Mouse (Mus musculus): ENCODE data around the gene Olfr102. TPM values are rescaled to one million over a fixed set of nuclear protein-coding genes. Genes with fewer than 3 reads are reported as not detected.

Olfr102 gene
- total RNA-seq (2015; ENCODE audit: low replicate concordance) = not detected in 2 replicates
- not detected in 2 replicates for total RNA-seq (2017; ENCODE audit: low replicate concordance)

DNA sequence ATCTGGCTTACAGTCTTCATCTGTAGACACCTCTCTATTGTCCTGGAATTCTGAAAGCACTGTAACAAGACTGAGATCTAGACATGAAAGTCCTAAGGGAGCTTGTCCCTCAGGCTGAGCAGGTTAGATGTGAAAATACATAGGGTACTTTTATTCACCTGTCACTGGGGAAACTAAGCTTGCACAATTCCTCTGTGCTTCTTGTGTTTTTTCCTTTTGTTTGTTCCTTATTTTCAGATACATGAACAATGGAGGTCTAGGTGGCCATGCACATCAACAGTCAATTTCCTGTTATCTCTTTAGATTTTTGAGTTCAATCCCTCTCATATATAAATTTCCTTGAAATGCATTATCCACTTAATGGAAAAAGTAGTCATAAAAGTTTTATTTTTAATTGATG, at the start of gene Olfr102:
Olfr102 (minus strand) TSS at position 101 of the 400 bp plus-strand sequence.
- ATAC-seq (replicated peaks; ENCODE audit: low FRiP score, poor library complexity, severe bottlenecking) = no peak

DNA sequence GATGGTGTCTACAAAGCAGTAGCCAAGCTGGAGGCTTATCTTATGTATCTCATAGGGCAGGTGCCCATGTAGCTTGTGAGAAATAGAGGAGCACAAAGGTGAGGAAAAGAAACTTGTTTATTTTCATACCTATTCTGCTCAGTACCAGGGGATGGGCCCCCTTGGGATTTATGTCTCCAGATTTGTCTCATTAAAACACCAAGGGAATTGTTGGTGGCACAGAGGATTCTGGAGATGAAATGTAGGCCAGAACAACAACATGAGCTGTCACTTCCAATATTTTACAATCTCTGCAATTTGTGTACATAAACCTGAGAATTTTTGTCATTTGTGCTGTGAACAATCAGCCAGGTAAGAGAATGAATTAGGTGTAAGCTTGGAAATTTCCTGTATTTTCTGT, 42.4 kb upstream of the Olfr102 start, which contains the start of gene Olfr104-ps:
Olfr104-ps (plus strand) TSS at position 301 of the 400 bp plus-strand sequence.
- no peak for ATAC-seq (replicated peaks; ENCODE audit: low FRiP score, poor library complexity, severe bottlenecking)

DNA sequence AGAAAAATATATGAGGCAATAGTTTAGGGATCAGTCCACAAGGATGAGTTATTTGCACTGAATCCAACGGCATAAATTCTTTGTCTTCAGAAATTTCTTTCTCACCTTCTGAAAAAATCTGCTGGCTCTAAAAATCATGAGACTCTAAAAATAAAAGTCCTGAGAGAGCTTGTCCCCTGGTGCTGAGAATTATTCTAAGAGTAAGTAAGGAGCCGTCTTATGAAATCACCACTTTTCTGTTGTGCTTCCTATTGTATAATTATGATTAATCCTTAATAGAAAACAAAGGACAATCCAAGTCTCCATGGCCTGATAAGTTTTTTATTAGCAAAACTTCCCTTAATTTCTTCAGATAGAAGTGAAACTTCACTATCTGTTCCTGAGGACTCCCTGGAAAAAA, 22.7 kb upstream of the Olfr102 start, which contains the start of gene Olfr103:
Olfr103 (minus strand) TSS at position 101 of the 400 bp plus-strand sequence.
- ATAC-seq (replicated peaks; ENCODE audit: low FRiP score, poor library complexity, severe bottlenecking) = no peak

DNA sequence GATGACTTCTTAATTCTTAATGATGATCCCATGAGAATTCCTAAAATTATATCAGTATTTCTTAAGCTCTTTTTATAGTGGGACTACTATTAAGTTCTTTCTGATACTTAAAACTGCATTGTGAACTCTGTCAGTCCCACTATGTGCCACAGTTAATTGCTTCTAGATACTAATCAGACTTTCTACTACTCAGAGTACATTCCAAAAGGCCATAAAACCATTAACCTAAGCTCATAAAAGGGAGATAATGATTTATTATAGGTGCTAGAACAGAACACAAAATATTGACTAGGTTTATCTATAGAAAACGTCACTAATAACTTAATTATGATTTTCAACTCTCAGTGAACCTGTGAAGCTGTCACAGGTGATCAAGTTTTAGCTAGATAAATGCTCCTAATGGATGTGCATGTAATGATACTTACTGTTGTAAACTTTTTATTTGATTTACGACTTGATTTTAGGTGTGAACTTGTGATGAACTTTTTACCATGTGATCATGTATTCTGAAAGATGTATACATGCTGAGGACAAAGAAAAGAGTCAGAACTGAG, 6.6 kb downstream of the Olfr102 start:
- no peak for ATAC-seq (replicated peaks; ENCODE audit: low FRiP score, poor library complexity, severe bottlenecking)

DNA sequence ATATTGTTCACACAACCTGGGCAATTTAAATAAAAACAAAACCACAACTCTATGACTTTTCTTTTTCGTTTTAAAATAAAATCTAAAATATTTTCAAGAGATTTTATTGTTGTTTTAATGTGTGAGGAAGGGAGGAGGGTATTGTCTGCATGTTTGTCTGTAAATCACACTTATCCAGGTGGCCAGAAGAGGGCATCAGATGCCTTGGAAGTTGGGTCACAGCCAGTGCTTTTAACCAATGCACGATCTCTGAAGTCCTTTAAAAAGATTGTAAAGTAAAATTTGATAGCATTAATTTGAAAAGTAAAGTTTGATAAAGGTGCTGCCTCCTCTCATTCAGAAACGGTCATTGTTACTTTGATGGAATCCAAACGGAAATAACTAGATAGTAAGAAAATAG, 8.4 kb downstream of the Olfr102 start:
- no peak for ATAC-seq (replicated peaks; ENCODE audit: low FRiP score, poor library complexity, severe bottlenecking)

DNA sequence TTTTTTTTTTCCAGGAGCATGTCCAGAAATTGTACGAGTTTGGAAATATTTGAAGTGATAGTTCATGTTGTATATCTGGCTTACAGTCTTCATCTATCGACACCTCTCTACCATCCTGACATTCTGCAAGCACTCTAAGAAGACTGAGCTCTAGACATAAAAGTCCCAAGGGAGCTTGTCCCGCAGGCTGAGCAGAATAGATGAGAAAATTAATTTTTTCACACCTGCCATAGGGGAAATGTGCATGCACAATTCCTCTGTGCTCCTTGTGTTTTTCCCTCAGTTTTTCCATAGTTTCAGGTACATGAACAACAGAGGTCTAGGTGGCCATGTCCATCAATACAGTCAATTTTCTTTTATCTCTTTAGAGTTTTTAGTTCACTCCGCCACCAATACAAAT, 12.6 kb downstream of the Olfr102 start, which contains the start of gene Olfr101:
Olfr101 (minus strand) TSS at position 101 of the 400 bp plus-strand sequence.
- ATAC-seq (replicated peaks; ENCODE audit: low FRiP score, poor library complexity, severe bottlenecking) = no peak

DNA sequence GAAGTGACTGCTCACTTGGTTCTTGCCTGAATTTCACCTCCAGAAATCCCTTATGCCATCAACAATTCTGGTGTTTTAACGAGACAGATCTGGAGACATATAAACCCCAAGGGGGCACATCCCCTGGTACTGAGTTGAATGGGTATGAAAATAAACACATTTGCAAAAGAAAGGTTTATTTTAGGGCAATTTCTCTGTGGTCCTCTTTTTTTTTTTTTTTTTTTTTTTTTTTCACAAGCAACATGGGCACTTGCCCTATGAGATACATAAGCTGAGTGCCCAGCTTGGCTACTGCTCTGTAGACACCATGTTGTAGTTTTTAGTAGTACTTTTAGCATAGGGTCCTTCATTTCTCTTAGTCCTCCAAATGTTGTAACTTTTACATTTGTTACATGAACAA, 33.5 kb downstream of the Olfr102 start, which contains the start of gene Olfr99:
Olfr99 (minus strand) TSS at position 101 of the 400 bp plus-strand sequence.
- no peak for ATAC-seq (replicated peaks; ENCODE audit: low FRiP score, poor library complexity, severe bottlenecking)

DNA sequence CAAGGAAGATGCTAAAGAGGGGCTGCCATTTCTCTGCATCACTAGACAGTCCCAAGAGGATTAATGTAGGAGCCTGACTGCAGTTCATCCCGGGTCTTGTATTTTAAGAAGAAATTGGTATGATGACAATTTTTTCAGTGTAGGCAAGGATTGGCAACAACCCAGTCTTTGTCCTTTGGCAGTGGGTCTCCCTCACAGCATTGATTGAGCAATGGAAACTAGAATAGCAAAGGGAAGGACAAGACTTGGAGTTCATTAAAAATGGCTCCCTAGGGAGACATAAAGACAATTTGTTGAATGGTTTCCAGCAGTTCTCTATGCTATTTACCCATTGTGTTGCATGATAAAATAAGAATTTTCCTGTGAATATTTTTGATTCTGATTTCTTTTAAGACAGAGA, 36.5 kb downstream of the Olfr102 start:
- no peak for ATAC-seq (replicated peaks; ENCODE audit: low FRiP score, poor library complexity, severe bottlenecking)

DNA sequence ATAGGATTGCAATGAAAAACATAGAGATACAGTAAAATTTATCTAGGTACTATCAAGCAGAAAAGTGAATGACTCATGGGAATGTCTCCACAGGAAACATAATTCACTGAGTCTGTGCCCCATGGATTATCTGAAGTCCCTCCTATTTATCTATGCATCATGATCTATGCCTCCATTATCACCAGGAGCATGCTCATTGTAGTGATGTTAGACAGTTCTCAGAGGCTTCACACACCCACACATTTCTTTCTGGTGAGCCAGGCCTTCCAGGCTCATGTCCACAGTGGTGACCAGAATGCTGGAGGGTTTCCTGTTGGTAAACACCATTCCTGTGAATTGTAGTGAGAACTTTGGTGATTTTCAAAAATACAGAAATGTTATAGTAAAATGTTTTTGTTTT, 40.3 kb downstream of the Olfr102 start:
- no peak for ATAC-seq (replicated peaks; ENCODE audit: low FRiP score, poor library complexity, severe bottlenecking)

DNA sequence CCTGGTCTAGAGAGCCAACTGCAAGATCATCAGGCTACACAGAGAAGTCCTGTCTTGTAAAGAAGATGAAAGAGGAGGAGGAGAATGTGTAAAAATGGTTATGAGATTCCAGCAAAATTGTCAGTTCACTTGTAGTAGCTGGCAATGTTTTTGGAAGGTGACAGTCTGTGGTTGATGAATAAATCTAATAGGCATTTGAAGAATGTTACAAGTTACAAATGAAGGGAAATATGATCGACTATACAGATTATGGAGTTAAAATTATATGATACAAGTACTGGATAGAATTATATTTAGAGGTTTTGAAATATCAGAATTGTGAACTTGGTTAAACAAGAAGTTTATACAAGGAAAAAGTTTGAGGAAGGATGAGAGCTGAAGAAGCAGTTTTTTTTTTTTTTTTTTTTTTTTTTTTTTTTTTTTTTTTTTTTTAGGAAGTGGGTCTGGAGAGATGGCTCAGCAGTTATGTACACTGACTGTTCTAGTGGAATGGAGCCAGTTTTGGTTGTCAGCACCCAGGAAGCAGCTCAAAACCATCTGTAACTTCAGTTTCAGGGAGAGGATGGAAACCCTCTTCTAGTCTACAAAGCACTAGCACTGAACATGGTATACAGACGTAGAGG, 41.1 kb downstream of the Olfr102 start:
- no peak for ATAC-seq (replicated peaks; ENCODE audit: low FRiP score, poor library complexity, severe bottlenecking)

DNA sequence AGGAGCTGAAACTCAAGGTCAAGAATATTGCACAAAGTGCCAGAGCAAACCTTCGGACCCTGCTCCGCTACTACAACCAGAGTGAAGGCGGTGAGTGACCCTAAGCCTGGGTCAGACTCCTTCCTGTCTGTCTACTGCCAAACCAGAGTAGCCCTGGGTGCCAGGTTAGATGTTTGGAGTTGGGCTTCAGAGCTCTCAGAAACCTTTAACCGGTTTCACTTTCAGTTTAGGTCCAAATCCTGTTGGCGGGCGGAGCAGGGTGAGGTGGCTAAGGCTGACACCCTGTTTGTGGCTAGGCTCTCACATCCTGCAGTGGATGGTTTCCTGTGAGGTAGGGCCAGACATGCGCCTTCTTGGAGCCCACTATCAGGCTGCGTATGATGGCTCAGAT, 46.2 kb downstream of the Olfr102 start:
- ATAC-seq (replicated peaks; ENCODE audit: low FRiP score, poor library complexity, severe bottlenecking) = peak; percentile 69

DNA sequence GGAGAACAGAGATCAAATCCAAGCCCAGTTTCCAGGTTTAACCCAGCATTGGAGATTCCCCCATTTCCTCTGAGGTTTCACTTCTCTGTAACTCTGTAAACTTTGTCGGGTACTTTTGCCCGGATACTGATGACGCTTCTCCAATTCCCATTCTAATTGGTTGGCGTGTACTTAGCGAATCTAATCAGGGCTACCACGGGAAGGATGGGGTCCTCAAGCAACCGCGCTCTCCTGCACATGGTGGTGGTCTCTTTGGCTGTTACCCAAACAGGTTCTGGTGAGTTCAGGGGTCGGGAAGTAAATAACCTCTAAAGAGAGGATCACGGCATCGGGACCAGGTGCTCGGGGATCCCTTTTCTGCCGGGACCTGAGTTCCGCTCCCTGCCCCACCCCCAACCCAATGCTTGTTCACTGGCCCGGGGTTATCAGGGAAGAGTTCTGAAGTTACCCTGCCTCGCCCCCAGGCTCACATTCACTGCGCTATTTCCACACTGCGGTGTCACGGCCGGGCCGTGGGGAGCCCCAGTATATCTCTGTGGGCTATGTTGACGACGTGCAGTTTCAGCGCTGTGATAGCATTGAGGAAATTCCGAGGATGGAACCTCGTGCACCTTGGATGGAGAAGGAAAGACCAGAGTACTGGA, 46.7 kb downstream of the Olfr102 start, which contains the start of gene H2-M3:
H2-M3 (plus strand) TSS at position 163 of the 644 bp plus-strand sequence.
- peak; percentile 87 for ATAC-seq (replicated peaks; ENCODE audit: low FRiP score, poor library complexity, severe bottlenecking)

DNA sequence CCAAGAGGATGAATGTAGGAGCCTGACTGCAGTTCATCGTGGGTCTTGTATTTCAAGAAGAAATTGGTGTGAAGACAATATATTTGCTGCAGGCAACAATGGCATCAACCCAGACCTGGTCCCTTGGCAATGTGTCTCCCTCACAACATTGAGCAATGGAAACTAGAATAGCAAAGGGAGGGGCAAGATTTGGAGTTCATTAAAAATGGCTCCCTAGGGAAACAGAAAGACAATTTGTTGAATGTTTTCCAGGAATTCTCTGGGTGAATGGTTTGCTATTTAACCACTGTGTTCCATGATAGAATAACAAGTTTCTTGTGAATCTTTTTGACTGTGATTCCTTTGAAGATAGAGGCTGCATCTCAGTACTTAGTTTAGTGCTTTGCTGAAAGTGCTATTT, 53.2 kb downstream of the Olfr102 start, which contains the start of gene Olfr98:
Olfr98 (minus strand) TSS at position 124 of the 400 bp plus-strand sequence.
- ATAC-seq (replicated peaks; ENCODE audit: low FRiP score, poor library complexity, severe bottlenecking) = no peak

Other genes starting within 250 kb of the Olfr102 start
- gene Olfr90, start 228.6 kb downstream of the Olfr102 start, total RNA-seq (2015; ENCODE audit: low replicate concordance) = not detected in 2 replicates
- gene Olfr90, start 228.6 kb downstream of the Olfr102 start, total RNA-seq (2017; ENCODE audit: low replicate concordance) = not detected in 2 replicates
- not detected in 2 replicates for gene Olfr91, start 218.8 kb downstream of the Olfr102 start, total RNA-seq (2015; ENCODE audit: low replicate concordance)
- gene Olfr91, start 218.8 kb downstream of the Olfr102 start, total RNA-seq (2017; ENCODE audit: low replicate concordance) = not detected in 2 replicates
- gene Olfr92, start 197.0 kb downstream of the Olfr102 start, total RNA-seq (2015; ENCODE audit: low replicate concordance) = not detected in 2 replicates
- gene Olfr92, start 197.0 kb downstream of the Olfr102 start, total RNA-seq (2017; ENCODE audit: low replicate concordance) = not detected in 2 replicates
- gene Olfr93, start 155.6 kb downstream of the Olfr102 start, total RNA-seq (2015; ENCODE audit: low replicate concordance) = not detected in 2 replicates
- gene Olfr93, start 155.6 kb downstream of the Olfr102 start, total RNA-seq (2017; ENCODE audit: low replicate concordance) = not detected in 2 replicates
- 5.4 TPM in 1 of 2 replicates, not detected in the other for gene Ubd, start 123.2 kb downstream of the Olfr102 start, total RNA-seq (2015; ENCODE audit: low replicate concordance)
- 1.7 and 4.7 TPM in 2 replicates for gene Ubd, start 123.2 kb downstream of the Olfr102 start, total RNA-seq (2017; ENCODE audit: low replicate concordance)
- gene Olfr94, start 116.1 kb downstream of the Olfr102 start, total RNA-seq (2015; ENCODE audit: low replicate concordance) = not detected in 2 replicates
- not detected in 2 replicates for gene Olfr94, start 116.1 kb downstream of the Olfr102 start, total RNA-seq (2017; ENCODE audit: low replicate concordance)
- gene Olfr95, start 103.9 kb downstream of the Olfr102 start, total RNA-seq (2015; ENCODE audit: low replicate concordance) = not detected in 2 replicates
- gene Olfr95, start 103.9 kb downstream of the Olfr102 start, total RNA-seq (2017; ENCODE audit: low replicate concordance) = not detected in 2 replicates
- not detected in 2 replicates for gene Olfr96, start 96.9 kb downstream of the Olfr102 start, total RNA-seq (2015; ENCODE audit: low replicate concordance)
- not detected in 2 replicates for gene Olfr96, start 96.9 kb downstream of the Olfr102 start, total RNA-seq (2017; ENCODE audit: low replicate concordance)
- not detected in 2 replicates for gene Olfr97, start 79.7 kb downstream of the Olfr102 start, total RNA-seq (2015; ENCODE audit: low replicate concordance)
- not detected in 2 replicates for gene Olfr97, start 79.7 kb downstream of the Olfr102 start, total RNA-seq (2017; ENCODE audit: low replicate concordance)
- not detected in 2 replicates for gene Olfr98, start 53.3 kb downstream of the Olfr102 start, total RNA-seq (2015; ENCODE audit: low replicate concordance)
- gene Olfr98, start 53.3 kb downstream of the Olfr102 start, total RNA-seq (2017; ENCODE audit: low replicate concordance) = not detected in 2 replicates
- gene H2-M3, start 46.8 kb downstream of the Olfr102 start, total RNA-seq (2015; ENCODE audit: low replicate concordance) = not detected in 2 replicates
- gene H2-M3, start 46.8 kb downstream of the Olfr102 start, total RNA-seq (2017; ENCODE audit: low replicate concordance) = 2.9 and 3.3 TPM in 2 replicates
- gene Olfr99, start 33.6 kb downstream of the Olfr102 start, total RNA-seq (2015; ENCODE audit: low replicate concordance) = not detected in 2 replicates
- 1.7 TPM in 1 of 2 replicates, not detected in the other for gene Olfr99, start 33.6 kb downstream of the Olfr102 start, total RNA-seq (2017; ENCODE audit: low replicate concordance)
- not detected in 2 replicates for gene Olfr101, start 12.7 kb downstream of the Olfr102 start, total RNA-seq (2015; ENCODE audit: low replicate concordance)
- not detected in 2 replicates for gene Olfr101, start 12.7 kb downstream of the Olfr102 start, total RNA-seq (2017; ENCODE audit: low replicate concordance)
- not detected in 2 replicates for gene Olfr103, start 22.6 kb upstream of the Olfr102 start, total RNA-seq (2015; ENCODE audit: low replicate concordance)
- not detected in 2 replicates for gene Olfr103, start 22.6 kb upstream of the Olfr102 start, total RNA-seq (2017; ENCODE audit: low replicate concordance)
- not detected in 2 replicates for gene Olfr104-ps, start 42.5 kb upstream of the Olfr102 start, total RNA-seq (2015; ENCODE audit: low replicate concordance)
- gene Olfr104-ps, start 42.5 kb upstream of the Olfr102 start, total RNA-seq (2017; ENCODE audit: low replicate concordance) = not detected in 2 replicates
- not detected in 2 replicates for gene Olfr105-ps, start 62.0 kb upstream of the Olfr102 start, total RNA-seq (2015; ENCODE audit: low replicate concordance)
- not detected in 2 replicates for gene Olfr105-ps, start 62.0 kb upstream of the Olfr102 start, total RNA-seq (2017; ENCODE audit: low replicate concordance)
- not detected in 2 replicates for gene Olfr106-ps, start 73.3 kb upstream of the Olfr102 start, total RNA-seq (2015; ENCODE audit: low replicate concordance)
- not detected in 2 replicates for gene Olfr106-ps, start 73.3 kb upstream of the Olfr102 start, total RNA-seq (2017; ENCODE audit: low replicate concordance)
- not detected in 2 replicates for gene Olfr107, start 82.2 kb upstream of the Olfr102 start, total RNA-seq (2015; ENCODE audit: low replicate concordance)
- gene Olfr107, start 82.2 kb upstream of the Olfr102 start, total RNA-seq (2017; ENCODE audit: low replicate concordance) = 0.56 TPM in 1 of 2 replicates, not detected in the other
- gene Olfr108, start 128.4 kb upstream of the Olfr102 start, total RNA-seq (2015; ENCODE audit: low replicate concordance) = not detected in 2 replicates
- gene Olfr108, start 128.4 kb upstream of the Olfr102 start, total RNA-seq (2017; ENCODE audit: low replicate concordance) = not detected in 2 replicates
- gene Olfr109, start 141.9 kb upstream of the Olfr102 start, total RNA-seq (2015; ENCODE audit: low replicate concordance) = not detected in 2 replicates
- not detected in 2 replicates for gene Olfr109, start 141.9 kb upstream of the Olfr102 start, total RNA-seq (2017; ENCODE audit: low replicate concordance)
- gene H2-M2, start 166.5 kb upstream of the Olfr102 start, total RNA-seq (2015; ENCODE audit: low replicate concordance) = not detected in 2 replicates
- 0.34 TPM in 1 of 2 replicates, not detected in the other for gene H2-M2, start 166.5 kb upstream of the Olfr102 start, total RNA-seq (2017; ENCODE audit: low replicate concordance)
- gene Olfr110, start 175.4 kb upstream of the Olfr102 start, total RNA-seq (2015; ENCODE audit: low replicate concordance) = not detected in 2 replicates
- gene Olfr110, start 175.4 kb upstream of the Olfr102 start, total RNA-seq (2017; ENCODE audit: low replicate concordance) = not detected in 2 replicates
- not detected in 2 replicates for gene Olfr111, start 191.0 kb upstream of the Olfr102 start, total RNA-seq (2015; ENCODE audit: low replicate concordance)
- gene Olfr111, start 191.0 kb upstream of the Olfr102 start, total RNA-seq (2017; ENCODE audit: low replicate concordance) = not detected in 2 replicates

All from erythroblast, adult 5-6 weeks (primary cell).